Mouse (Mus musculus): Measurements from ENCODE around the gene Helq.

Gene Helq
- long read RNA-seq, experiment 1, partial matches to known transcripts, result 2 of 2 reads
- long read RNA-seq, experiment 1, other reads (novel, unspliced or antisense), result 0 of 2 reads
- long read RNA-seq, experiment 2, partial matches to known transcripts, result 6 of 10 reads
- long read RNA-seq, experiment 2, other reads (novel, unspliced or antisense), result 3 of 10 reads

GRCm38 (mm10) chr5:100798165-100798860 is at the start of gene Helq, which contains the start of gene Mrps18c:
Gene Helq, minus strand, starts transcription at chr5:100798598.
Gene Mrps18c, plus strand, starts transcription at chr5:100798627.
- intact Hi-C loops (cut with DNase I), result loop anchor here (10.0 kb wide), 1 partner anchor 254 kb away; no protein-coding TSS in a partner anchor

- intact Hi-C loops (cut with DNase I), result no loop called here
Observed at GRCm38 (mm10) chr5:100847143-100847542, 48.7 kb upstream of the Helq start.

- intact Hi-C loops (cut with DNase I), result no loop called here
Observed at GRCm38 (mm10) chr5:100846599-100846920, 48.2 kb upstream of the Helq start.

DNA sequence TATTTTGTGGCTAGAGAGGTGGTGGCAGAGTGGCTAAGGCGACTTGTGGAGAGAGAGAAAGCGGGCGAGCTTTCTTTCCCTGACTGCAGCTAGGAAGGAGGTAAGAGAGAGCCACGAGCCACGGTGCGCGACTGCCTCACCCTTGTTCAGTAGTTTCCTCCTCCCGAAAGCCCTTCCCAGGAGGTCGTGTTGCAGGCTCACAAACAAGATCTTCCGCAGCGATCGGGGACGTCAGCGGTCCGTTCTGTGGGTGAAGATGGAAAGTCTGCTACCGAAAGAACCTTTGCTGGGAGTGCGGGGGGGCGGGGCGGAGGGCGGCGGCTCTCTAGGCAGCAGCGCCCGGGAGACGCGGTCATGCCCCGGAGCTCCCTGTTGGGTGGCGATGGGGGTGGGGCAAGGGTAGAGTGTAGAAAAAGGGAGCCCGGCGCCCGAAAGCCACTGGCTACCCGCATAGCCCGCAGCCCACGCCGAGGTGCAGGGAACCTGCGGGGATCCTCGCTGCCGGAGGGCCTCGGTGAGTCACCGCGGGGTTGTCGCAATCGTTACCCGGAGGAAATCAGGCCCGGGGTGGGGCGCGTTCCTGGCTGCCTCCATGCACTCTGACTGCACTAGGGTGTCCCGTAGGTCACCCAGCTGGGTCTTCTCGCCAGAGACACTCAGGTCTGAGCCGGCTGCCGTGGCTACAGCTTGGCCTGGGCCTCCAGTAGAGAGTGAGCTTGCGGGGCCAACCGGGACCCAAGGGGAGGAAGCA is 47.6 kb upstream of the Helq start:
- intact Hi-C loops (cut with DNase I), result no loop called here

DNA sequence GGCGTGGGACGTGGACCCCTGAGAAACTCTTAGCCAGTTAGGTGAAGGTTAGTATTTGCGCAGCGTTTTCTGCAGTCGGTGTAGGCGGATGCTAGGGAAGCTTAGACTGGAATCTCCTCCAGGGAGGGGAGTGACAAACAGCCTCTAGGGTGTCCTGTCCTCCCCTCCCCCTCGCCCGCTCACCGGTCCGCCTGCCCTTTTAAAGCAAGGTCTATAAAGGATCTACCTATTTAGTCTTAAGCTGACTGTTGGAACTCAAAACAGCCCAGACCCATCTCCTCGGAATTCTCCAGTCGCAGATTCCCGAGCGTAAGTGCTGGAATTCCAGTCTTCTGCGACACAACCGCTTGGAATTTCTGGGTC is 47.1 kb upstream of the Helq start, which contains the start of gene Gpat3:
Gpat3 (plus strand) TSS at position 229 of the 363 bp plus-strand sequence.
- intact Hi-C loops (cut with DNase I), result no loop called here

- intact Hi-C loops (cut with DNase I), result no loop called here
Observed at GRCm38 (mm10) chr5:100844485-100844884, 46.1 kb upstream of the Helq start.

DNA sequence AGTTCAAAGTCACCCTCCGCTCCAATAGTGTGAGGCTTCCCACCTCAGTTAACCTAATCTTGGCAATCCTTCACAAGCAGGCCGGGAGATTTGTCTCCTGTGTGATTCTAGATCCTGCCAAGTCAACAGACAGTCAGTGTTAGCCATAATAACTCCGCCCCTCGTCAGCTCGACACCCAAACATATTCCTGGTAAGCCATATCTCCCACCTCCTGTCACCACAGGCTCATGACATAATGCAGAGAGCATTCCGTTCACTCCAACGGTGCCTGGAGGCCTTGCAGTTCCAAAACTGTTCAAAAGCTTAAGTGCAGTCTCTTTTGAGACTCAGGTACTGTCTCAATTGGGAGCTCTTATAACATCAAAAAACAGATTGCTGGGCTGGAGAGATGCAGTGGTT is 39.5 kb upstream of the Helq start:
- intact Hi-C loops (cut with DNase I), result no loop called here

GRCm38 (mm10) chr5:100835862-100836538 is 37.6 kb upstream of the Helq start:
- intact Hi-C loops (cut with DNase I), result no loop called here

- intact Hi-C loops (cut with DNase I), result no loop called here
Observed at GRCm38 (mm10) chr5:100833841-100834240, 35.4 kb upstream of the Helq start.

DNA sequence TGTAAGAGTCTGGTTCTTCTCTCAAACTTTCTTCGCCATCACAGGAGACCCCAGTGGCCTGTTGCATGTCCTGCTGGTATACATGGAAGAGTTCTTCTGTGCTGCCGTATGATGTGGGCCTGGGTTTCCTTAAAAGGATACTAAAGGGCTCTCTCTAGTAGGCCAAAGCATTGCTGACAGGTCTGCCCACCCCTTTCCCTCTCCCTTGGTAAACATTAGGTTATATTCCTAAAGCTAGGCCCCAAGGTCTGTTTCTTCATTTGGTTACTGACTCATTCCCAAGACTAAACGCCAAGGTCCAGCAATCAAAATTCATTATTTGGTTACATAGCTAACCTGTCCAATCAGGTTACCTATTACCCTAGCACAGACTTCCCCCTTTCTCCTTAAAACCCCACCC is 34.3 kb upstream of the Helq start:
- intact Hi-C loops (cut with DNase I), result no loop called here

- intact Hi-C loops (cut with DNase I), result no loop called here
Observed at GRCm38 (mm10) chr5:100828701-100829100, 30.3 kb upstream of the Helq start.

DNA sequence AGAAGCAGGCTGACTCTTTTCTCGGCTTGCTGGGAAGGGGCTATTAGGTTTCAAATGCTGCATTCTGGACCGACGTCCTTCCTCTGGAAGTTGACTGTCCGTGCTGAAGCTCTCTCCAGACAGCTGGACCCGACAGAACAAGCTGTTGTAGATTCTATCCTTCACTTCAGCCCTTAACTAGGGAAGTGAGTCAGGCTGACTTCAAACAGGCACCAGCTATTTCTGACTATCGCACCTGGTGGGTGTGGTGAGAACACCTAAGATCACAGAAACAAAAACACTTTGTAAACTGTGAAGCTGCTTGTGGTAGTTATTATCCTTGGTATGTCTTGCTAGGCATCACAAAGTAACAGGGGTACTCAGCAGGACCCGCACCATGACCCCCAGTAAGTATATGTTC is 28.1 kb upstream of the Helq start:
- intact Hi-C loops (cut with DNase I), result loop anchor here (1.0 kb wide), 1 partner anchor 89 kb away; no protein-coding TSS in a partner anchor

DNA sequence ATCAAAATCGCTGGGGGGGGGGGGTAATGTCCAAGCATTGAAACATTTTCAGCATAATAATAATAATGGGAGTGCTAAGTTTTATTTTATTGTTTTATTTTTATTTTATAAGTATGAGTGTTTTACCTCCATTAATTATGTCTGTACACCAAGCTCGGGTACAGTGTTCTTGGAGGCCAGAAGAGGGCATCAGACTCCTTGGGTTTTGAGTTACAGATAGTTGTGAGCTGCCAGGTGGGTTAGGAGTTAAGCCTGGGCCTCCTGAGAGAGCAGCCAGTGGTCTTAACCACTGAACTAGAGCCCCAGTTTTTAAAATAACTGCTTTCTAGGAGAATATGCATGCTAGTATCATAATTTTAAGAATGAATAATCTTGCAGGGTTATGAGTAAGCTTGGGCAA is 27.6 kb upstream of the Helq start:
- intact Hi-C loops (cut with DNase I), result loop anchor here (1.0 kb wide), 1 partner anchor 89 kb away; no protein-coding TSS in a partner anchor

DNA sequence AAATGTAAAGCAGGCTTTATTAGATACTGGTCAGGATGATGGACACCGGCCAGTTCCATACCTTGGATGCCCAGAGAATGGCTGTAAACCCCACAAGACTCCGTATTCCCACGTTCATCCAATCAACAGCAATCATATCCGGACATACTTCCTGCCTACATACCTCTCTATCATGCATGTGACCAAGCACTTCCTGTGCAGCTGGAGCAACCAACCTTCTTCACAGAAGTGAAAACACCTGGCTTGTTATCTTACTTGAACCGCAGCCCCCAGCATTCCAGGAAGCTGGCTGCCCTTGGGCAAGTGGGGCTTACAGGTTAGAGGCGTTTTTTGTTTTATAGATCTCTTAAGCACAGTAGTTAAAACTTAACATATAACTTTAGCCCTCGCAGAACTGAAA is 24.4 kb upstream of the Helq start:
- intact Hi-C loops (cut with DNase I), result no loop called here

GRCm38 (mm10) chr5:100821375-100821774 is 23.0 kb upstream of the Helq start:
- intact Hi-C loops (cut with DNase I), result no loop called here

DNA sequence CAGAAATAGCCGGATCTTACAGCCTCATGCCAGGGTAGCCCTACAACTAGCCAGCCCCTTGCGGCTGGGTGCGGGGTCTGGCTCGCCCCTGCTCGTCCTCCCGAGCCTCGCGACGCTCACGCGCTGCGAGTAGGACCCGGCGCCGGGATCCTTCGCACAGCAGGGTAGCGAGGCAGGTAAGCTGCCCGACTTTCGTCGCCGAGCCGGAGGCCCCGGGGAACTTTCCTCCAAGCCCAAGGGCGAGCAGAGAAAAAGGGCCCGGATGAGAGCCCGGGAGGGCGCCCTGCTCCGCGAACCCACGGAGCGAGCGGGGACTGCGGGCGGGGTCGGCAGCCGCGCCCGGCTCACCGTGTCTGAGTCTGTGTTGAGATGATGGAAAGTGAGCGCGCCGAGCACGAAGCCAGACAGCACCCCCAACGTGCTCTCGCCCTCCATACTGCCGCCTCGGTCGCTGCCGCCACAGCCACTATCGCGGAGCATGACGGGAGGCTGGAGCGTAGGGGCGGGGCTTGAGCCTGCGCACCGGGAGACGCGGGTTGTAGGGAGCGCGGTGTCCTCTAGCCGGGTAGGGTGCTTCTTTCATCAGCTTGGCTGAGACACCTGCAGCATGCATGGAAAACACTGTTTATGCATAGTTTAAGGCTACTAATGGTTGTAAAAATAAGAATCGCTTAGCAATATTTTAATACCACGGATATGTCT is 22.2 kb upstream of the Helq start, which contains the start of gene Abraxas1:
Abraxas1 (minus strand) TSS at position 483 of the 702 bp plus-strand sequence.
- intact Hi-C loops (cut with DNase I), result no loop called here

- intact Hi-C loops (cut with DNase I), result loop anchor here (5.0 kb wide), 1 partner anchor 148 kb away; no protein-coding TSS in a partner anchor
Observed at GRCm38 (mm10) chr5:100819568-100820480, 21.4 kb upstream of the Helq start.

DNA sequence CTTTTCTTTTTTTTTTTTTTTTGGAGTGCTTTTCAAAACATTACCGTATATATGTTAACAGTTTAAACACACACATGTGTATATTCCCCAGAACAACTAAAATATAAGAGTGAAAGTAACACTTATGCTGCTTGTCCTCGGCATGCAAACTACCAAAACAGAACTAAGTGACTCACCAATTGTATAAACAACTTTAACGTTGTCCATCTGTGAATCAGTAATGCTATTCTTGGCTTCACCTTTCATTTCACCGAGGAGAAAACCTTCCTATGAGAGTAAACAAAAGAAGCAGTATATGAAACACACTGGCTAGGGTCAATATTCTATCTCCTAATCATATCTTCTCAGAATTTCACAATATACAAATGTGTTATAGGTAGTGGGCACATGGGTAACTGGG is 19.9 kb upstream of the Helq start:
- intact Hi-C loops (cut with DNase I), result loop anchor here (5.0 kb wide), 1 partner anchor 146 kb away; no protein-coding TSS in a partner anchor

DNA sequence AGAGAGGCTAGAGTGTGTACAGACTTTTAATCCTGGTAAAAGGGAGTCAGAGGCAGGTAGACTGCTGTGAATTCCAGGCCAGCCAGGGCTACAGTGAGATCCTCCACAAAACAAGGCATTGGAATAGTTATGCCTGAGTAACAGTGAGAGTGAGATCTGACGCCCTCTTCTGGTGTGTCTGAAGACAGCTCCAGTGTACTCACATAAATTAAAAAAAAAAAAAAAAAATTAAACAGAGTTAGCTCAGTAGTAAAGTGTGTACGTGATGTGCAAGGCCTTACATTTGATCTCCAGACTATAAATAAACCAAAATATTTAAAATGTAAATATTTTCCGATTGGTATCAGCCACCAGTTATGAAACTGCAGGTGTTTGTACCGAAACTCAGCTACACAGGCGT is 4.3 kb downstream of the Helq start:
- intact Hi-C loops (cut with DNase I), result loop anchor here (10.0 kb wide), 1 partner anchor 249 kb away; no protein-coding TSS in a partner anchor

- intact Hi-C loops (cut with DNase I), result loop anchor here (10.0 kb wide), 1 partner anchor 247 kb away; no protein-coding TSS in a partner anchor
Observed at GRCm38 (mm10) chr5:100792261-100792660, 6.1 kb downstream of the Helq start.
